Mouse (Mus musculus) liver, embryonic 11.5 days (tissue): ENCODE measurements around the gene Spag17. TPM values are rescaled to one million over a fixed set of nuclear protein-coding genes. Genes with fewer than 3 reads are reported as not detected.
"Not testable (repeated sequence)": the region's sequence is repeated elsewhere in the genome, so short reads cannot be mapped to it uniquely, and the experiment has no call there.

Experiments used
- ATAC-seq: fragments of 200-750 bp; cut with Nextera tagmentation; replicated peaks from 2 replicates; pipeline ENCODE4 v1.8.0; 2017; ENCODE audit warnings: moderate number of reproducible peaks, mild to moderate bottlenecking, moderate TSS enrichment, moderate library complexity; ENCODE audit not compliant: low FRiP score
- DNase-seq: peaks from one replicate; pipeline ENCODE4 v3.0.0-alpha.2; 2017; ENCODE audit warnings: low spot score
- H3K27ac ChIP-seq: fragments of 300-500 bp; sonication (generic); 2 replicates; pipeline ENCODE4 v1.5.1; 2014; ENCODE audit warnings: mild to moderate bottlenecking, low read depth, low read length, control low read depth
- H3K27me3 ChIP-seq: fragments of 300-500 bp; sonication (generic); replicated peaks from 2 replicates; pipeline ENCODE4 v1.6.1; 2014; ENCODE audit warnings: low read length, mixed read lengths; ENCODE audit not compliant: control insufficient read depth, insufficient read depth
- H3K36me3 ChIP-seq: fragments of 300-500 bp; sonication (generic); 2 replicates; pipeline ENCODE4 v1.6.1; 2014; ENCODE audit warnings: mild to moderate bottlenecking, low read length, moderate library complexity, mixed read lengths; ENCODE audit not compliant: control insufficient read depth, insufficient read depth
- H3K4me1 ChIP-seq: fragments of 300-500 bp; sonication (generic); replicated peaks from 2 replicates; pipeline ENCODE4 v1.6.1; 2014; ENCODE audit warnings: low read length, mixed read lengths; ENCODE audit not compliant: control insufficient read depth, insufficient read depth
- H3K4me2 ChIP-seq: fragments of 300-500 bp; sonication (generic); 2 replicates; pipeline ENCODE4 v1.6.1; 2014; ENCODE audit warnings: mild to moderate bottlenecking, control low read depth, moderate library complexity
- H3K4me3 ChIP-seq: fragments of 300-500 bp; sonication (generic); 2 replicates; pipeline ENCODE4 v1.5.1; 2014; ENCODE audit warnings: low read depth, low read length, control low read depth
- H3K9ac ChIP-seq: fragments of 300-500 bp; sonication (generic); 2 replicates; pipeline ENCODE4 v1.6.1; 2014; ENCODE audit warnings: low read depth, low read length, control low read depth
- H3K9me3 ChIP-seq: fragments of 300-500 bp; sonication (generic); 2 replicates; pipeline ENCODE4 v1.6.1; 2016; ENCODE audit warnings: low read length, inconsistent platforms, mixed read lengths; ENCODE audit not compliant: control insufficient read depth
- WGBS: fragments of 180-500 bp; shearing (Covaris S2); extraction: QIAGEN DNeasy Blood & Tissue Kit; methylation state at CpG from one replicate; pipeline ENCODE4 v1.1.7; 2014; 5-methylcytosine and 5-hydroxymethylcytosine counted together
- polyA plus RNA-seq: library from polyadenylated mRNA; unstranded; fragments of >200 nt; fragmentation: Nextera tagmentation; extraction: Ambion mirVana; gene quantifications from 2 replicates; pipeline ENCODE4 v1.2.1, GENCODE M21; 2014

Spag17 gene
- polyA plus RNA-seq, 1 experiment from 2014 or later = not detected

GRCm38 (mm10) chr3:99881498-99881897 is 3.7 kb upstream of the Spag17 start:
- no peak overlapping the region for H3K27ac ChIP-seq
- H3K36me3 ChIP-seq = no peaks in the 10 kb centered on the region
- H3K4me2 ChIP-seq = no peak overlapping the region
- DNase-seq (no peak), ATAC-seq (no peak)
- H3K4me1 ChIP-seq = no peaks in the 10 kb centered on the region
- no peak overlapping the region for H3K4me3 ChIP-seq
- H3K9ac ChIP-seq = no peak overlapping the region
- 75% methylated on average over 3 of the region's 3 CpGs for WGBS
- no peaks in the 10 kb centered on the region for H3K27me3 ChIP-seq
- H3K9me3 ChIP-seq = no peaks in the 10 kb centered on the region

- Histone ChIP-seq H3K4me2 (no peak overlapping the region), H3K36me3 (no peaks in the 10 kb centered on the region), H3K27ac (no peak overlapping the region), H3K4me1 (no peaks in the 10 kb centered on the region), H3K9ac (no peak overlapping the region), H3K27me3 (no peaks in the 10 kb centered on the region), H3K9me3 (no peaks in the 10 kb centered on the region), H3K4me3 (no peak overlapping the region)
- ATAC-seq (no peak), DNase-seq (no peak)
- WGBS = 77% methylated on average over 6 of the region's 6 CpGs
Measured at GRCm38 (mm10) chr3:99883988-99884564, 1.1 kb upstream of the Spag17 start.

- H3K4me2 ChIP-seq, H3K27me3 ChIP-seq, H3K4me3 ChIP-seq, H3K9me3 ChIP-seq, H3K27ac ChIP-seq, H3K4me1 ChIP-seq, H3K9ac ChIP-seq, DNase-seq, ATAC-seq, H3K36me3 ChIP-seq: not testable (repeated sequence)
- 88% methylated on average over 4 of the region's 4 CpGs for WGBS
Measured at GRCm38 (mm10) chr3:99894741-99895140, 9.5 kb downstream of the Spag17 start.

- ATAC-seq = no peak
- no peak overlapping the region for H3K9ac ChIP-seq
- H3K4me2 ChIP-seq = no peak overlapping the region
- DNase-seq = no peak
- no peak overlapping the region for H3K27ac ChIP-seq
- 80% methylated on average over 8 of the region's 8 CpGs for WGBS
- no peaks in the 10 kb centered on the region for H3K36me3 ChIP-seq
- no peaks in the 10 kb centered on the region for H3K9me3 ChIP-seq
- H3K4me3 ChIP-seq = no peak overlapping the region
- H3K4me1 ChIP-seq = no peaks in the 10 kb centered on the region
- H3K27me3 ChIP-seq = no peaks in the 10 kb centered on the region
Measured at GRCm38 (mm10) chr3:99913809-99914439, 28.7 kb downstream of the Spag17 start.

- no peak overlapping the region for H3K4me3 ChIP-seq
- no peaks in the 10 kb centered on the region for H3K27me3 ChIP-seq
- ATAC-seq = no peak
- H3K4me1 ChIP-seq = no peaks in the 10 kb centered on the region
- 81% methylated on average over 3 of the region's 3 CpGs for WGBS
- H3K9me3 ChIP-seq = no peaks in the 10 kb centered on the region
- H3K36me3 ChIP-seq = no peaks in the 10 kb centered on the region
- H3K9ac ChIP-seq = no peak overlapping the region
- H3K4me2 ChIP-seq = no peak overlapping the region
- no peak for DNase-seq
- no peak overlapping the region for H3K27ac ChIP-seq
Measured at GRCm38 (mm10) chr3:99922944-99923343, 37.7 kb downstream of the Spag17 start.

GRCm38 (mm10) chr3:99930920-99931620 is 45.9 kb downstream of the Spag17 start:
- Histone ChIP-seq H3K27ac (no peak overlapping the region), H3K36me3 (no peaks in the 10 kb centered on the region), H3K4me2 (no peak overlapping the region), H3K9me3 (no peaks in the 10 kb centered on the region), H3K27me3 (no peaks in the 10 kb centered on the region), H3K4me3 (no peak overlapping the region), H3K4me1 (no peaks in the 10 kb centered on the region), H3K9ac (no peak overlapping the region)
- DNase-seq = no peak
- 73% methylated on average over 12 of the region's 12 CpGs for WGBS
- ATAC-seq = no peak

- Histone ChIP-seq H3K36me3 (no peaks in the 10 kb centered on the region), H3K9me3 (no peaks in the 10 kb centered on the region), H3K9ac (no peak overlapping the region), H3K4me2 (no peak overlapping the region), H3K27ac (no peak overlapping the region), H3K4me3 (no peak overlapping the region), H3K27me3 (no peaks in the 10 kb centered on the region), H3K4me1 (no peaks in the 10 kb centered on the region)
- 17% methylated on average over 1 of the region's 1 CpGs for WGBS
- no peak for ATAC-seq
- no peak for DNase-seq
Measured at GRCm38 (mm10) chr3:99936159-99936558, 51.0 kb downstream of the Spag17 start.

GRCm38 (mm10) chr3:99938611-99939286 is 53.5 kb downstream of the Spag17 start:
- Histone ChIP-seq H3K27me3 (no peaks in the 10 kb centered on the region), H3K9me3 (no peaks in the 10 kb centered on the region), H3K9ac (no peak overlapping the region), H3K27ac (no peak overlapping the region), H3K36me3 (no peaks in the 10 kb centered on the region), H3K4me1 (no peaks in the 10 kb centered on the region), H3K4me2 (no peak overlapping the region), H3K4me3 (no peak overlapping the region)
- 34% methylated on average over 8 of the region's 8 CpGs for WGBS
- no peak for DNase-seq
- ATAC-seq = no peak
